Mouse (Mus musculus): ENCODE measurements at regions not wholly inside any gene's neighbourhood (a gene's known extent, or its start where the extent isn't known, plus 50 kb on each side); places are given as distances from the start of the nearest gene placed in this dataset.

- no peak for ATAC-seq (ENCODE audit: insufficient read depth, low FRiP score)
- Histone ChIP-seq H3K27me3 (ENCODE audit: control insufficient read depth, insufficient read depth, low read length) (no peaks in the 10 kb centered on the region), H3K4me2 (ENCODE audit: low read depth, low read length) (no peak overlapping the region), H3K9ac (ENCODE audit: low read length) (no peak overlapping the region), H3K9me3 (replicated peaks; ENCODE audit: control insufficient read depth, low read length) (no peaks in the 10 kb centered on the region), H3K4me1 (ENCODE audit: control insufficient read depth, insufficient read depth, low read length) (peaks cover 9% of the 10 kb centered on the region), H3K36me3 (ENCODE audit: control insufficient read depth, insufficient read depth, low read length) (no peaks in the 10 kb centered on the region), H3K4me3 (replicated peaks; ENCODE audit: low read length) (no peak overlapping the region), H3K27ac (ENCODE audit: low read length) (peak overlapping the region; percentile 84)
- WGBS = 83% methylated on average over 13 of the region's 13 CpGs
These were observed 97.1 kb downstream of the Tomm20 start for GRCm38 (mm10) chr8:126848369-126849105.

GRCm38 (mm10) chr8:126847664-126848353 lies 97.8 kb downstream of the Tomm20 start:
- no peak overlapping the region for H3K27ac ChIP-seq (ENCODE audit: low read length)
- H3K9ac ChIP-seq (ENCODE audit: low read length) = no peak overlapping the region
- H3K4me3 ChIP-seq (replicated peaks; ENCODE audit: low read length) = no peak overlapping the region
- H3K36me3 ChIP-seq (ENCODE audit: control insufficient read depth, insufficient read depth, low read length) = no peaks in the 10 kb centered on the region
- no peak for ATAC-seq (ENCODE audit: insufficient read depth, low FRiP score)
- no peak overlapping the region for H3K4me2 ChIP-seq (ENCODE audit: low read depth, low read length)
- H3K27me3 ChIP-seq (ENCODE audit: control insufficient read depth, insufficient read depth, low read length) = no peaks in the 10 kb centered on the region
- WGBS = 46% methylated on average over 8 of the region's 8 CpGs
- H3K4me1 ChIP-seq (ENCODE audit: control insufficient read depth, insufficient read depth, low read length) = peaks cover 9% of the 10 kb centered on the region
- no peaks in the 10 kb centered on the region for H3K9me3 ChIP-seq (replicated peaks; ENCODE audit: control insufficient read depth, low read length)

- Histone ChIP-seq H3K27me3 (ENCODE audit: control insufficient read depth, insufficient read depth, low read length) (no peaks in the 10 kb centered on the region), H3K4me2 (ENCODE audit: low read depth, low read length) (no peak overlapping the region), H3K36me3 (ENCODE audit: control insufficient read depth, insufficient read depth, low read length) (no peaks in the 10 kb centered on the region), H3K4me1 (ENCODE audit: control insufficient read depth, insufficient read depth, low read length) (peaks cover 9% of the 10 kb centered on the region), H3K9me3 (replicated peaks; ENCODE audit: control insufficient read depth, low read length) (no peaks in the 10 kb centered on the region), H3K27ac (ENCODE audit: low read length) (no peak overlapping the region), H3K4me3 (replicated peaks; ENCODE audit: low read length) (no peak overlapping the region), H3K9ac (ENCODE audit: low read length) (no peak overlapping the region)
- ATAC-seq (ENCODE audit: insufficient read depth, low FRiP score) = no peak
- WGBS = 40% methylated on average over 3 of the region's 3 CpGs
These were observed 99.5 kb downstream of the Tomm20 start for GRCm38 (mm10) chr8:126846188-126846565.

- ATAC-seq (ENCODE audit: insufficient read depth, low FRiP score) = no peak
- Histone ChIP-seq H3K9ac (ENCODE audit: low read length) (no peak overlapping the region), H3K36me3 (ENCODE audit: control insufficient read depth, insufficient read depth, low read length) (no peaks in the 10 kb centered on the region), H3K4me3 (replicated peaks; ENCODE audit: low read length) (no peak overlapping the region), H3K4me1 (ENCODE audit: control insufficient read depth, insufficient read depth, low read length) (peaks cover 9% of the 10 kb centered on the region), H3K27me3 (ENCODE audit: control insufficient read depth, insufficient read depth, low read length) (no peaks in the 10 kb centered on the region), H3K27ac (ENCODE audit: low read length) (no peak overlapping the region), H3K4me2 (ENCODE audit: low read depth, low read length) (no peak overlapping the region), H3K9me3 (replicated peaks; ENCODE audit: control insufficient read depth, low read length) (no peaks in the 10 kb centered on the region)
- WGBS = 84% methylated on average over 14 of the region's 14 CpGs
These were observed 100.0 kb downstream of the Tomm20 start for GRCm38 (mm10) chr8:126845530-126846187.

GRCm38 (mm10) chr8:126844627-126845026 lies 101.0 kb downstream of the Tomm20 start:
- ATAC-seq (ENCODE audit: insufficient read depth, low FRiP score) = peak; percentile 54; the same call in 1 of the 2 replicates
- no peaks in the 10 kb centered on the region for H3K27me3 ChIP-seq (ENCODE audit: control insufficient read depth, insufficient read depth, low read length)
- no peaks in the 10 kb centered on the region for H3K9me3 ChIP-seq (replicated peaks; ENCODE audit: control insufficient read depth, low read length)
- peak overlapping the region; percentile 46; the same call in 1 of the 2 replicates for H3K27ac ChIP-seq (ENCODE audit: low read length)
- H3K4me2 ChIP-seq (ENCODE audit: low read depth, low read length) = no peak overlapping the region
- no peak overlapping the region for H3K9ac ChIP-seq (ENCODE audit: low read length)
- H3K4me1 ChIP-seq (ENCODE audit: control insufficient read depth, insufficient read depth, low read length) = peaks cover 5% of the 10 kb centered on the region
- no peak overlapping the region for H3K4me3 ChIP-seq (replicated peaks; ENCODE audit: low read length)
- H3K36me3 ChIP-seq (ENCODE audit: control insufficient read depth, insufficient read depth, low read length) = no peaks in the 10 kb centered on the region
- WGBS = 49% methylated on average over 4 of the region's 4 CpGs

- no peak for ATAC-seq (ENCODE audit: insufficient read depth, low FRiP score)
- H3K4me2 ChIP-seq (ENCODE audit: low read depth, low read length) = no peak overlapping the region
- no peaks in the 10 kb centered on the region for H3K36me3 ChIP-seq (ENCODE audit: control insufficient read depth, insufficient read depth, low read length)
- no peak overlapping the region for H3K9ac ChIP-seq (ENCODE audit: low read length)
- H3K9me3 ChIP-seq (replicated peaks; ENCODE audit: control insufficient read depth, low read length) = no peaks in the 10 kb centered on the region
- no peak overlapping the region for H3K27ac ChIP-seq (ENCODE audit: low read length)
- peaks cover 27% of the 10 kb centered on the region for H3K4me1 ChIP-seq (ENCODE audit: control insufficient read depth, insufficient read depth, low read length)
- 64% methylated on average over 7 of the region's 7 CpGs for WGBS
- no peak overlapping the region for H3K4me3 ChIP-seq (replicated peaks; ENCODE audit: low read length)
- no peaks in the 10 kb centered on the region for H3K27me3 ChIP-seq (ENCODE audit: control insufficient read depth, insufficient read depth, low read length)
These were observed 104.5 kb downstream of the Tomm20 start for GRCm38 (mm10) chr8:126841187-126841586.

GRCm38 (mm10) chr8:126839712-126840355 lies 105.8 kb downstream of the Tomm20 start:
- Histone ChIP-seq H3K4me1 (ENCODE audit: control insufficient read depth, insufficient read depth, low read length) (peaks cover 27% of the 10 kb centered on the region), H3K4me3 (replicated peaks; ENCODE audit: low read length) (no peak overlapping the region), H3K9ac (ENCODE audit: low read length) (peak overlapping the region; percentile 43), H3K36me3 (ENCODE audit: control insufficient read depth, insufficient read depth, low read length) (no peaks in the 10 kb centered on the region), H3K27me3 (ENCODE audit: control insufficient read depth, insufficient read depth, low read length) (no peaks in the 10 kb centered on the region), H3K27ac (ENCODE audit: low read length) (peak overlapping the region; percentile 91), H3K4me2 (ENCODE audit: low read depth, low read length) (peak overlapping the region; percentile 40), H3K9me3 (replicated peaks; ENCODE audit: control insufficient read depth, low read length) (no peaks in the 10 kb centered on the region)
- WGBS = 14% methylated on average over 5 of the region's 5 CpGs
- ATAC-seq (ENCODE audit: insufficient read depth, low FRiP score) = peak; percentile 87

GRCm38 (mm10) chr8:126839039-126839711 lies 106.5 kb downstream of the Tomm20 start:
- peak overlapping the region; percentile 40 for H3K4me2 ChIP-seq (ENCODE audit: low read depth, low read length)
- 6% methylated on average over 8 of the region's 8 CpGs for WGBS
- no peaks in the 10 kb centered on the region for H3K9me3 ChIP-seq (replicated peaks; ENCODE audit: control insufficient read depth, low read length)
- ATAC-seq (ENCODE audit: insufficient read depth, low FRiP score) = peak; percentile 68
- H3K4me1 ChIP-seq (ENCODE audit: control insufficient read depth, insufficient read depth, low read length) = peaks cover 32% of the 10 kb centered on the region
- H3K9ac ChIP-seq (ENCODE audit: low read length) = peak overlapping the region; percentile 43
- no peaks in the 10 kb centered on the region for H3K27me3 ChIP-seq (ENCODE audit: control insufficient read depth, insufficient read depth, low read length)
- no peak overlapping the region for H3K4me3 ChIP-seq (replicated peaks; ENCODE audit: low read length)
- peak overlapping the region; percentile 91 for H3K27ac ChIP-seq (ENCODE audit: low read length)
- no peaks in the 10 kb centered on the region for H3K36me3 ChIP-seq (ENCODE audit: control insufficient read depth, insufficient read depth, low read length)
